Mouse (Mus musculus) liver, embryonic 12.5 days (tissue): Measurements from ENCODE around the gene Zfp60. TPM values are rescaled to one million over a fixed set of nuclear protein-coding genes. Genes with fewer than 3 reads are reported as not detected.

Experiments used
- ATAC-seq: fragments of 200-750 bp; cut with Nextera tagmentation; 2 replicates; pipeline ENCODE4 v1.8.0; 2017; ENCODE audit warnings: moderate number of reproducible peaks, mild to moderate bottlenecking, moderate library complexity
- H3K27ac ChIP-seq: fragments of 300-500 bp; sonication (generic); 2 replicates; pipeline ENCODE4 v1.5.1; 2016; ENCODE audit warnings: mild to moderate bottlenecking
- H3K27me3 ChIP-seq: fragments of 300-500 bp; sonication (generic); replicated peaks from 2 replicates; pipeline ENCODE4 v1.6.1; 2016; ENCODE audit warnings: mild to moderate bottlenecking, moderate library complexity
- H3K36me3 ChIP-seq: fragments of 300-500 bp; sonication (generic); 2 replicates; pipeline ENCODE4 v1.6.1; 2016; ENCODE audit warnings: mild to moderate bottlenecking, moderate library complexity
- H3K4me1 ChIP-seq: fragments of 300-500 bp; sonication (generic); 2 replicates; pipeline ENCODE4 v1.6.1; 2016
- H3K4me2 ChIP-seq: fragments of 300-500 bp; sonication (generic); 2 replicates; pipeline ENCODE4 v1.6.1; 2016; ENCODE audit warnings: mild to moderate bottlenecking, moderate library complexity
- H3K4me3 ChIP-seq: fragments of 300-500 bp; sonication (generic); 2 replicates; pipeline ENCODE4 v1.5.1; 2016; ENCODE audit warnings: mild to moderate bottlenecking, moderate library complexity
- H3K9ac ChIP-seq: fragments of 300-500 bp; sonication (generic); 2 replicates; pipeline ENCODE4 v1.6.1; 2016; ENCODE audit warnings: mild to moderate bottlenecking, moderate library complexity
- H3K9me3 ChIP-seq: fragments of 300-500 bp; sonication (generic); replicated peaks from 2 replicates; pipeline ENCODE4 v1.6.1; 2016; ENCODE audit warnings: mild to moderate bottlenecking, moderate library complexity
- WGBS: fragments of 180-500 bp; shearing (Covaris S2); methylation state at CpG from one replicate; pipeline ENCODE4 v1.1.7; 2016; ENCODE audit not compliant: insufficient replicate concordance; 5-methylcytosine and 5-hydroxymethylcytosine counted together
- polyA plus RNA-seq: library from polyadenylated mRNA; unstranded; fragments of >200 nt; fragmentation: Nextera tagmentation; extraction: Ambion mirVana; gene quantifications from 2 replicates; pipeline ENCODE4 v1.2.1, GENCODE M21; 2016

Gene Zfp60
- polyA plus RNA-seq, 1 experiment from 2014 or later = 8.0 TPM

DNA sequence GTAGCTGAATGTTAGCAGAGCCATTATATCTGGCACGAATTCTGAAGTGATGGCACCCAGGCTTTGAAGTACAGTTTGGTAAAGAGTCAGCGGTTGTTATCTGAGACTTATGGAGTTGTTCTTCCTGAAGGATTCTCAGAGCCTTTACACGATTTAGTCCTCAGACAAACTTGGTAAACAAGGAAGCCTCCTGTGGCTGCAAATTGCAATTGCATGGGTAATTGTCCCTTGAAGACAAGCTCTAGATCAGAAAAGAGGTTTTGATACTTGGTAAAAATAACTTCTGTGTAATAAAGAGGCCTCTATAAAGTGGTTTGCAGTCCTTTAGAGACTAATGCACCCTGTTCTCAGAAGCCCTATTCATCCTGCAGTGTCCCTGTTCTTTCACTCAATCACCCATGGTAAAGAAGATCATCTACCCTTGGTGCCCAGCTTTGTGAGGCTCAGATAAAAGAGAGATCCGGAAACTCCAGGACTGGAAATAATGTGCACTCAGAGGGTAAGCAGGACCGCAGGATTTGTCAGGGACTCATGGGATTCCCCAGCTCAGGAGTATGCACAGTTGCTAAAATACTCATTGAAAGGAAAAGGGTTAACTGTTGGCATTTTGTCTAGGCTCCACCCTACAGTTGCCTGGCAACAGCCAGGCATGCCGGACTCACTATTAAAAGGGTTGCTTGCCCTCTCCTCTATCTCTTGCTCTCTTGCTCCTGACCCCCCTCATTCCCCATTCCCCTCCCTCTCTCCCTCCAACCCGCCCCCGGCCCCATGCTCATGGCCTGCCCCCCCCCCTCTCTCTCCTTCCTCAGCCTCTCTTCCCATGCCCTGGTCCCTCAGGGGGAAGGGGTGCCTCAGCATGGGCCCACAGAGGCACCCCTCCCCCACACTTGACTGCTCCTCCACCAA lies 67.0 kb downstream of the Zfp60 start:
- Histone ChIP-seq H3K27me3 (no peaks in the 10 kb centered on the region), H3K4me3 (no peak overlapping the region), H3K9ac (no peak overlapping the region), H3K27ac (no peak overlapping the region), H3K9me3 (peaks cover 5% of the 10 kb centered on the region; the same call in 1 of the 2 replicates), H3K4me1 (0 out of 2 replicates have a peak, but pooled peaks cover 6% of the 10 kb centered on the region), H3K4me2 (peak overlapping the region; percentile 14; the same call in 1 of the 2 replicates), H3K36me3 (no peaks in the 10 kb centered on the region)
- WGBS = 38% methylated on average over 7 of the region's 8 CpGs
- no peak for ATAC-seq

DNA sequence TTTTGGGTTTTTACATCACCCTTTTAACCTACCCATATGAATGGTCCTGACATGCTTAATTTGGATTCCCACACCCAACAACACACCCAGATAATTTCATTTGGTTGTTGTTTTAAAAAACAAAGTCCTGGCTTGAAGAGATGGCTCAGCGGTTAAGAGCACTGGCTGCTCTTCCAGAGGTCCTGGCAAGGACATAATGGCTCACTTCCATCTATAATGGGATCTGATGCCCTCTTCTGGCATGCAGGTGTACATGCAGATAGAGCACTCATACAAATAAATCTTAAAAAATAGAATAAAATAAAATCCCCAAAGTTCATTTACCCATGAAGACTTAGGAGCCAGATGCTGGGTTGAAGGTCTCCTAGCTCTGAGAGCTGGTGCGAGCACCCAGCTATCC lies 69.9 kb downstream of the Zfp60 start:
- ATAC-seq = no peak
- no peak overlapping the region for H3K27ac ChIP-seq
- WGBS = 55% methylated on average over 2 of the region's 2 CpGs

DNA sequence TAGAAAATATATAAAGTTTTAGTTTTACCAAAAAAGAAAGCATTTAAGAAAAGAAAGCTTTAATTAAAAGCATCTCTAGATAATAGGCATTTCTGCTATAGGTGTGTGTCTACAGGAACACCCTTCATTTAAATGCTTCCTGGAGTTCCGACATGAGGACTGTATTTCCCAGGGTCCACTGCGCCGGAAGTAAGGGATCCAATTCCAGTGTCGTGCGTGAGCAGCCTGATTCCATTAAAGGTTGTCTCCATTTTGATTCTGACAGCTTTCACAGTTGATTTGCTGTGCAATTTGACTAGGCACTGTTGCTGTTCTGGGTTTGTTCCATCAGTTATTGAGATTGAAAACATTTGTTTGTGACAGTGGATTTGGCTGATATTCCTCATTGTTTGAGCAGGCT lies 71.8 kb downstream of the Zfp60 start:
- Histone ChIP-seq H3K4me3 (no peak overlapping the region), H3K27ac (no peak overlapping the region), H3K4me2 (no peak overlapping the region), H3K9me3 (no peaks in the 10 kb centered on the region), H3K36me3 (peaks cover 13% of the 10 kb centered on the region), H3K27me3 (no peaks in the 10 kb centered on the region), H3K4me1 (peaks cover 23% of the 10 kb centered on the region), H3K9ac (no peak overlapping the region)
- 78% methylated on average over 5 of the region's 5 CpGs for WGBS
- ATAC-seq = no peak

More for the DNA sequence above, 69.9 kb downstream of the Zfp60 start:
- no peak overlapping the region for H3K4me3 ChIP-seq
- H3K27me3 ChIP-seq = no peaks in the 10 kb centered on the region
- peaks cover 22% of the 10 kb centered on the region for H3K4me1 ChIP-seq
- no peak overlapping the region for H3K4me2 ChIP-seq
- peaks cover 3% of the 10 kb centered on the region; the same call in 1 of the 2 replicates for H3K36me3 ChIP-seq
- H3K9me3 ChIP-seq = peaks cover 5% of the 10 kb centered on the region; the same call in 1 of the 2 replicates
- H3K9ac ChIP-seq = no peak overlapping the region

Other genes with a start within 250 kb of the Zfp60 start
- 19.5 and 20.9 TPM in 2 replicates for gene Sertad1, start 244.5 kb upstream of the Zfp60 start, polyA plus RNA-seq
- gene Prx, start 232.1 kb upstream of the Zfp60 start, polyA plus RNA-seq = 0.91 and 1.2 TPM in 2 replicates
- gene Hipk4, start 208.1 kb upstream of the Zfp60 start, polyA plus RNA-seq = 0.17 and 0.23 TPM in 2 replicates
- gene Pld3, start 178.2 kb upstream of the Zfp60 start, polyA plus RNA-seq = 46.6 and 49.1 TPM in 2 replicates
- gene 2310022A10Rik, start 178.2 kb upstream of the Zfp60 start, polyA plus RNA-seq = 26.3 and 27.5 TPM in 2 replicates
- 45.0 and 45.2 TPM in 2 replicates for gene Akt2, start 139.8 kb upstream of the Zfp60 start, polyA plus RNA-seq
- gene Ttc9b, start 77.5 kb upstream of the Zfp60 start, polyA plus RNA-seq = not detected in 2 replicates
- gene Map3k10, start 56.8 kb upstream of the Zfp60 start, polyA plus RNA-seq = 5.7 and 6.7 TPM in 2 replicates
- gene Zfp607b, start 42.0 kb upstream of the Zfp60 start, polyA plus RNA-seq = 0.64 and 0.79 TPM in 2 replicates
- gene Zfp626, start 75.8 kb downstream of the Zfp60 start, polyA plus RNA-seq = 0.89 and 1.0 TPM in 2 replicates
- gene Zfp59, start 107.2 kb downstream of the Zfp60 start, polyA plus RNA-seq = 2.6 and 3.1 TPM in 2 replicates
- gene Zfp607a, start 126.1 kb downstream of the Zfp60 start, polyA plus RNA-seq = 2.1 and 2.2 TPM in 2 replicates
- 1.7 and 2.0 TPM in 2 replicates for gene Zfp974, start 198.1 kb downstream of the Zfp60 start, polyA plus RNA-seq
- gene Zfp780b, start 247.8 kb downstream of the Zfp60 start, polyA plus RNA-seq = 8.0 and 9.3 TPM in 2 replicates